Mouse (Mus musculus): ENCODE results near the gene Tti1.

GRCm38 (mm10) chr2:157992501-157992900, 35.7 kb downstream of the Tti1 start:
- TF ChIP-seq CTCF (IDR thresholded peaks at IDR 0.05; ENCODE audit: low read depth) (no peak), EP300 (optimal IDR thresholded peaks at IDR 0.05) (no peak)
